Mouse (Mus musculus) olfactory bulb, adult 2 months (tissue): Measurements from ENCODE around the gene Padi4. TPM values are rescaled to one million over a fixed set of nuclear protein-coding genes. Genes with fewer than 3 reads are reported as not detected.

Source experiments
- H3K27ac ChIP-seq: fragments of 200-500 bp; 2 replicates; pipeline ENCODE4 v1.5.1; 2012; ENCODE audit warnings: low read depth, low read length; ENCODE audit not compliant: insufficient read depth
- H3K4me1 ChIP-seq: fragments of 200-500 bp; 2 replicates; pipeline ENCODE4 v1.6.1; 2012; ENCODE audit warnings: low read length; ENCODE audit not compliant: control insufficient read depth, insufficient read depth
- H3K4me3 ChIP-seq: fragments of 200-500 bp; 2 replicates; pipeline ENCODE4 v1.5.1; 2012; ENCODE audit warnings: mild to moderate bottlenecking, low read depth, low read length, moderate library complexity; ENCODE audit not compliant: insufficient read depth
- CTCF ChIP-seq: fragments of 200-500 bp; IDR thresholded peaks from 2 replicates; pipeline ENCODE4 v1.5.1; 2012; ENCODE audit warnings: low read depth, mild to moderate bottlenecking, low read length, moderate library complexity; ENCODE audit not compliant: insufficient read depth
- POLR2A ChIP-seq: fragments of 200-500 bp; IDR thresholded peaks from 2 replicates; pipeline ENCODE4 v1.6.1; 2012; ENCODE audit warnings: mild to moderate bottlenecking, low read depth, low read length, moderate library complexity; ENCODE audit not compliant: insufficient read depth
- WGBS: fragments of 180-500 bp; shearing (Covaris S2); methylation state at CpG from one replicate; pipeline ENCODE4 v1.1.7; 2018; 5-methylcytosine and 5-hydroxymethylcytosine counted together
- polyA plus RNA-seq: library from polyadenylated mRNA; stranded (reverse); fragments of >200 nt; gene quantifications from 2 replicates; pipeline ENCODE4 v1.2.4, GENCODE M21; 2012; ENCODE audit warnings: low replicate concordance; ENCODE audit not compliant: missing spikeins, insufficient read depth, insufficient read length

Padi4 gene
- polyA plus RNA-seq, 1 experiment = not detected

GRCm38 (mm10) chr4:140761601-140762000 is 12.4 kb downstream of the Padi4 start:
- no peak for TF ChIP-seq POLR2A
- no peak for TF ChIP-seq CTCF
- H3K4me3 ChIP-seq = no peak overlapping the region
- no peaks in the 10 kb centered on the region for H3K4me1 ChIP-seq
- WGBS = 85% methylated on average over 7 of the region's 7 CpGs
- H3K27ac ChIP-seq = no peak overlapping the region

GRCm38 (mm10) chr4:140755811-140756210 is 18.2 kb downstream of the Padi4 start:
- TF ChIP-seq POLR2A (no peak), CTCF (no peak)
- Histone ChIP-seq H3K4me3 (no peak overlapping the region), H3K27ac (no peak overlapping the region), H3K4me1 (no peaks in the 10 kb centered on the region)
- WGBS = 94% methylated on average over 3 of the region's 3 CpGs

GRCm38 (mm10) chr4:140753366-140753765 is 20.7 kb downstream of the Padi4 start:
- TF ChIP-seq CTCF = no peak
- TF ChIP-seq POLR2A = no peak
- Histone ChIP-seq H3K4me3 (no peak overlapping the region), H3K27ac (no peak overlapping the region), H3K4me1 (no peaks in the 10 kb centered on the region)
- WGBS = 82% methylated on average over 7 of the region's 7 CpGs

GRCm38 (mm10) chr4:140750328-140750727 is 23.7 kb downstream of the Padi4 start:
- WGBS = 22% methylated on average over 19 of the region's 19 CpGs
- TF ChIP-seq CTCF (no peak), POLR2A (no peak)
- Histone ChIP-seq H3K4me1 (no peaks in the 10 kb centered on the region), H3K27ac (no peak overlapping the region), H3K4me3 (no peak overlapping the region)

- no peak for TF ChIP-seq POLR2A
- TF ChIP-seq CTCF = no peak
- Histone ChIP-seq H3K4me3 (no peak overlapping the region), H3K27ac (no peak overlapping the region), H3K4me1 (no peaks in the 10 kb centered on the region)
- 52% methylated on average over 12 of the region's 12 CpGs for WGBS
These were observed 26.1 kb downstream of the Padi4 start for GRCm38 (mm10) chr4:140747978-140748377.

- H3K4me3 ChIP-seq = no peak overlapping the region
- 32% methylated on average over 3 of the region's 3 CpGs for WGBS
- TF ChIP-seq POLR2A = no peak
- TF ChIP-seq CTCF = peak; percentile 35; the same call in 1 of the 2 replicates
- peaks cover 13% of the 10 kb centered on the region for H3K4me1 ChIP-seq
- H3K27ac ChIP-seq = no peak overlapping the region
These were observed 29.4 kb downstream of the Padi4 start for GRCm38 (mm10) chr4:140744654-140745053.

- Histone ChIP-seq H3K27ac (no peak overlapping the region), H3K4me3 (no peak overlapping the region), H3K4me1 (peaks cover 13% of the 10 kb centered on the region)
- TF ChIP-seq CTCF (no peak), POLR2A (no peak)
- WGBS = 50% methylated on average over 4 of the region's 4 CpGs
These were observed 30.9 kb downstream of the Padi4 start for GRCm38 (mm10) chr4:140743086-140743485.

- TF ChIP-seq POLR2A = no peak
- no peak for TF ChIP-seq CTCF
- WGBS = 85% methylated on average over 2 of the region's 2 CpGs
- no peak within 1 kb of the TSS for H3K4me3 ChIP-seq
- peaks cover 13% of the 10 kb centered on the region for H3K4me1 ChIP-seq
- no peak within 1 kb of the TSS for H3K27ac ChIP-seq
These were observed 31.5 kb downstream of the Padi4 start, which contains the start of gene Padi6 for GRCm38 (mm10) chr4:140742543-140742942. TSS of gene Padi6 (minus strand) at chr4:140742643.

- H3K4me3 ChIP-seq = no peak overlapping the region
- WGBS = 60% methylated on average over 6 of the region's 6 CpGs
- no peak for TF ChIP-seq CTCF
- no peak for TF ChIP-seq POLR2A
- peaks cover 13% of the 10 kb centered on the region for H3K4me1 ChIP-seq
- no peak overlapping the region for H3K27ac ChIP-seq
These were observed 32.6 kb downstream of the Padi4 start for GRCm38 (mm10) chr4:140741401-140741800.

GRCm38 (mm10) chr4:140740655-140741054 is 33.4 kb downstream of the Padi4 start:
- peaks cover 13% of the 10 kb centered on the region for H3K4me1 ChIP-seq
- no peak overlapping the region for H3K27ac ChIP-seq
- H3K4me3 ChIP-seq = no peak overlapping the region
- WGBS = 89% methylated on average over 11 of the region's 11 CpGs
- TF ChIP-seq POLR2A (no peak), CTCF (no peak)
